Mouse (Mus musculus): ENCODE data around the gene Ptpre.

DNA sequence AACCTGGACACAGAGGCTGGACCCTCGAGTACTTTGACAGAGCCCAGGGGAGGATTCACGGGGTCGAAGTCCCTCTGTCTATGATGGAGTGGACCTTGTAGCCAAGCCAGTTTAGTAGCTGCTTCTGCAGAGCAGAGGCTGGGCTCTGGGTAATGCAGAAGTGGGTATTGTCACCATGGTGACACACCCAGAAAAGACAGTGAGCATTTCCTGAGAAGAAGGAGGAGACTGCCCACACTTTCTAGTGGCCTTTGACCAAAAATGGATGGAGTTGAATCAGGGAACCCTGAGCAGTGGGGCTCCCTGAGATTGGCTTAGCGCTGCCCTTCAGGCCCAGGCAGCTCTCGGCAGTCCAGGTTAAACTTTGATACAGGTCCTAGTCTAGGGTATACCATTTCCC lies 112.8 kb downstream of the Ptpre start:
- TF ChIP-seq CTCF (IDR thresholded peaks at IDR 0.05; ENCODE audit: low read depth, low read length) (no peak), POLR2A (IDR thresholded peaks at IDR 0.05; ENCODE audit: extremely low read depth, insufficient read depth, low read length) (no peak)

Data from liver, adult 2 months (tissue).